Mouse (Mus musculus) heart, adult 18-20 months (tissue): ENCODE data around the gene Pofut1. TPM values are rescaled to one million over a fixed set of nuclear protein-coding genes. Genes with fewer than 3 reads are reported as not detected.

Experiments
- DNase-seq, 2 experiments: peaks; one replicate each; pipeline ENCODE4 v3.0.0; 2021 to 2022; ENCODE audit warnings: mixed read lengths in 1 of 2
- total RNA-seq, 2 experiments: library from RNA; stranded (reverse); gene quantifications; 2 replicates each; pipeline ENCODE4 v1.2.3; 2021

Gene Pofut1
- total RNA-seq, 2 experiments from 2014 or later: 13.6 to 13.9 TPM

GRCm38 (mm10) chr2:153287835-153288234 is 46.5 kb downstream of the Pofut1 start:
- no peak for DNase-seq

- peak; percentile 92 to 93 for DNase-seq
Observed at GRCm38 (mm10) chr2:153290938-153291928, 49.9 kb downstream of the Pofut1 start, which contains the start of gene Kif3b. TSS of gene Kif3b (plus strand) at chr2:153291413.

- no peak for DNase-seq
Observed at GRCm38 (mm10) chr2:153292305-153292861, 51.0 kb downstream of the Pofut1 start.

- DNase-seq: no peak
Observed at GRCm38 (mm10) chr2:153295196-153295595, 53.9 kb downstream of the Pofut1 start.

GRCm38 (mm10) chr2:153297771-153298170 is 56.4 kb downstream of the Pofut1 start:
- DNase-seq: no peak

- no peak for DNase-seq
Observed at GRCm38 (mm10) chr2:153298460-153298859, 57.1 kb downstream of the Pofut1 start.

- peak; percentile 18 to 55 for DNase-seq
Observed at GRCm38 (mm10) chr2:153298863-153299262, 57.5 kb downstream of the Pofut1 start.

GRCm38 (mm10) chr2:153301123-153301522 is 59.8 kb downstream of the Pofut1 start:
- DNase-seq: no peak

- peak; percentile 29 to 45 for DNase-seq
Observed at GRCm38 (mm10) chr2:153305240-153305639, 63.9 kb downstream of the Pofut1 start.

GRCm38 (mm10) chr2:153308586-153308985 is 67.3 kb downstream of the Pofut1 start:
- DNase-seq: no peak

GRCm38 (mm10) chr2:153309106-153309505 is 67.8 kb downstream of the Pofut1 start:
- no peak for DNase-seq

GRCm38 (mm10) chr2:153310228-153310627 is 68.9 kb downstream of the Pofut1 start:
- no peak for DNase-seq

- DNase-seq: no peak
Observed at GRCm38 (mm10) chr2:153312884-153313283, 71.6 kb downstream of the Pofut1 start.

- DNase-seq: no peak
Observed at GRCm38 (mm10) chr2:153318408-153318807, 77.1 kb downstream of the Pofut1 start.

- DNase-seq: peak; percentile 19 to 47
Observed at GRCm38 (mm10) chr2:153319036-153319643, 77.8 kb downstream of the Pofut1 start.

Other genes with a start within 250 kb of the Pofut1 start
- 100 to 1,000 TPM; 136 to 152 TPM for gene Pdrg1, start 226.1 kb upstream of the Pofut1 start, total RNA-seq
- not detected for gene Xkr7, start 209.7 kb upstream of the Pofut1 start, total RNA-seq
- gene Ccm2l, start 175.6 kb upstream of the Pofut1 start, total RNA-seq: 10 to 100 TPM; 12.6 to 15.5 TPM
- gene Hck, start 133.1 kb upstream of the Pofut1 start, total RNA-seq: 1 to 10 TPM; 1.3 to 1.9 TPM
- 10 to 100 TPM; 36.6 to 44.4 TPM for gene Tm9sf4, start 80.2 kb upstream of the Pofut1 start, total RNA-seq
- 1 to 10 TPM in 1 of 2 experiments, under 1 TPM in 1; 0.77 to 1.2 TPM for gene Tspyl3, start 16.1 kb upstream of the Pofut1 start, total RNA-seq
- gene Plagl2, start 107 bp upstream of the Pofut1 start, total RNA-seq: 1 to 10 TPM; 3.3 to 4.2 TPM
- 1 to 10 TPM; 7.6 to 8.1 TPM for gene Kif3b, start 49.9 kb downstream of the Pofut1 start, total RNA-seq
- gene Asxl1, start 104.3 kb downstream of the Pofut1 start, total RNA-seq: 10 to 100 TPM; 17.1 to 17.3 TPM